Comparison of ENCODE assay signal across 9 mouse cellular contexts in the genomic region with DNA sequence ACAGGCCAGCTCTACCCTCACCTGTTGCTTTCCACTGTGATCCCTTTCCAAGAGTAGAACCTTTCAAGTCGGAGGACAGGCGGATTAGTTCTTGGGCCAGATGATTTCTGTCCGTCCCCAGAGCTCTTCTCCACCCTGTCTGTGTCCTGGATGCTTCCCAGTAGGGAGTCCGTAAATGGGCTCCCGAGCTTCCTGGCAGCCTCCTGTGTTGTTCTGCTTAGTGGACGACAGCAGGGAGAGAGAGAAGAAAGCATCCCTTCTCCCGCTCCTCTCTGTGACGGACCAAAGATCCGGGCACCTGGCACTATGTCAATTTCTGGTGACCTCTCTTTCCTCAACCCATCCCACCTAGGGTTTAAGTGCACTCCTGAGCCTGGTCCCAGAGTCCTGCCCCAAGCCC. TPM values are rescaled to one million over a fixed set of nuclear protein-coding genes. Genes with fewer than 3 reads are reported as not detected.
DNase-seq lines count a peak whose midpoint lies in the region; ATAC-seq lines count a peak whose summit lies in the region.
"Had no signal": no experiment of that assay in that cellular context is flagged by ENCODE, and none has a peak within 500 bp of the region (broad histone marks: within the 10 kb centered on the region; RNA-seq: fewer than 3 reads in every experiment).

No protein-coding gene starts in this region.

- 0 out of 2 replicates have a peak, but pooled peaks cover 5% of the 10 kb centered on the region for H3K36me3 ChIP-seq in hindbrain, embryonic 10.5 days
- no peaks in the 10 kb centered on the region for H3K36me3 ChIP-seq in hindbrain, embryonic 12.5 days
- no peaks in the 10 kb centered on the region for H3K36me3 ChIP-seq in intestine, embryonic 16.5 days (ENCODE audit: control insufficient read depth, insufficient read depth, low read length)

- no peak for ATAC-seq in hindbrain, embryonic 12.5 days (ENCODE audit: low FRiP score)
- ATAC-seq in megakaryocyte progenitor cell, adult 5-6 weeks (replicated peaks; ENCODE audit: poor library complexity) = no peak
- no peak for ATAC-seq in intestine, embryonic 16.5 days
- ATAC-seq: hindbrain, postnatal 0 days; midbrain, embryonic 16.5 days had no signal

- H3K27ac ChIP-seq in hindbrain, embryonic 10.5 days = peak overlapping the region; percentile 47; the same call in 1 of the 2 replicates
- H3K27ac ChIP-seq in hindbrain, embryonic 12.5 days = no peak overlapping the region
- no peak overlapping the region for H3K27ac ChIP-seq in intestine, embryonic 16.5 days (ENCODE audit: low read length)
- H3K27ac ChIP-seq: hindbrain, postnatal 0 days had no signal

- H3K4me2 ChIP-seq in hindbrain, embryonic 12.5 days (replicated peaks) = no peak overlapping the region
- no peak overlapping the region for H3K4me2 ChIP-seq in intestine, embryonic 16.5 days (ENCODE audit: low read depth, low read length)

- DNase-seq in hindbrain, embryonic 10.5 days (ENCODE audit: low spot score) = no peak
- DNase-seq in urinary bladder, postnatal 36 days (ENCODE audit: low spot score in 2 of 2) = peak; percentile 24 to 30
- no peak for DNase-seq in urinary bladder, adult 18-20 months (ENCODE audit: low spot score in 2 of 2)
- DNase-seq in heart, postnatal 36 days = peak; percentile 32 to 35

- H3K27me3 ChIP-seq in hindbrain, embryonic 10.5 days (ENCODE audit: insufficient read depth, poor library complexity, severe bottlenecking) = no peaks in the 10 kb centered on the region
- no peaks in the 10 kb centered on the region for H3K27me3 ChIP-seq in hindbrain, embryonic 12.5 days
- no peaks in the 10 kb centered on the region for H3K27me3 ChIP-seq in intestine, embryonic 16.5 days (replicated peaks; ENCODE audit: control insufficient read depth, insufficient read depth, low read length)

- H3K4me1 ChIP-seq in hindbrain, embryonic 10.5 days (replicated peaks) = peaks cover 65% of the 10 kb centered on the region
- H3K4me1 ChIP-seq in hindbrain, embryonic 12.5 days = peaks cover 48% of the 10 kb centered on the region
- H3K4me1 ChIP-seq in intestine, embryonic 16.5 days (ENCODE audit: control insufficient read depth, insufficient read depth, low read length) = peaks cover 34% of the 10 kb centered on the region

- 61% methylated on average over 9 of the region's 9 CpGs for WGBS in hindbrain, embryonic 10.5 days
- WGBS in hindbrain, embryonic 12.5 days = 60% methylated on average over 9 of the region's 9 CpGs
- 57% methylated on average over 9 of the region's 9 CpGs for WGBS in intestine, embryonic 16.5 days

- intact Hi-C loops in heart, postnatal 36 days (cut with DNase I) = no loop called here

- no peak overlapping the region for H3K9ac ChIP-seq in hindbrain, embryonic 12.5 days
- H3K9ac ChIP-seq in intestine, embryonic 16.5 days (ENCODE audit: low read depth, low read length) = no peak overlapping the region

- 0 out of 2 replicates have a peak, but pooled peaks cover 3% of the 10 kb centered on the region for H3K9me3 ChIP-seq in hindbrain, embryonic 10.5 days
- no peaks in the 10 kb centered on the region for H3K9me3 ChIP-seq in hindbrain, embryonic 12.5 days (replicated peaks)
- H3K9me3 ChIP-seq in intestine, embryonic 16.5 days (ENCODE audit: control insufficient read depth, low read length) = no peaks in the 10 kb centered on the region

- no peak overlapping the region for H3K4me3 ChIP-seq in hindbrain, embryonic 10.5 days
- no peak overlapping the region for H3K4me3 ChIP-seq in hindbrain, embryonic 12.5 days
- H3K4me3 ChIP-seq in intestine, embryonic 16.5 days (ENCODE audit: low read length) = no peak overlapping the region

RNA-seq across cellular contexts. Expression of a gene that starts 49.5 kb away (rescaled TPM):
- polyA plus RNA-seq in hindbrain, embryonic 10.5 days (2016; fragmentation: Nextera tagmentation; extraction: Ambion mirVana) = 6.8 and 8.3 TPM in 2 replicates
- polyA plus RNA-seq in hindbrain, embryonic 12.5 days (2016; fragmentation: Nextera tagmentation; extraction: Ambion mirVana) = 8.1 and 11.7 TPM in 2 replicates
- total RNA-seq in heart, postnatal 36 days (2021) = 10 to 100 TPM; 11.2 to 11.3 TPM
- total RNA-seq in megakaryocyte progenitor cell, adult 5-6 weeks (2015) = 16.7 and 19.4 TPM in 2 replicates
- 7.4 and 8.1 TPM in 2 replicates for total RNA-seq in megakaryocyte progenitor cell, adult 5-6 weeks (2017)
- polyA plus RNA-seq in intestine, embryonic 16.5 days (2015; fragmentation: Nextera tagmentation; extraction: Ambion mirVana) = 17.6 and 18.8 TPM in 2 replicates

Comparison
In these comparisons a context has a peak if more than half of its experiments do, and no peak if none do; other contexts are left out.
1. DNase-seq: peak in urinary bladder, postnatal 36 days (2 of 2) and heart, postnatal 36 days (2 of 2); none in hindbrain, embryonic 10.5 days (single experiment) and urinary bladder, adult 18-20 months (0 of 2).